Mouse (Mus musculus): Measurements from ENCODE around the gene Tcerg1l. TPM values are rescaled to one million over a fixed set of nuclear protein-coding genes. Genes with fewer than 3 reads are reported as not detected.

Tcerg1l gene
- not detected for polyA plus RNA-seq (2017; shearing (Covaris generic))

GRCm38 (mm10) chr7:138397485-138398181, at the start of gene Tcerg1l:
Tcerg1l (minus strand) TSS chr7:138397730.

